In genomic region chr3:68405724-68406123, GRCm38 (mm10) we compare ENCODE assay signal across 13 mouse cellular contexts.
"Had no signal": no experiment of that assay in that cellular context is flagged by ENCODE, and none has a peak within 500 bp of the region (broad histone marks: within the 10 kb centered on the region; RNA-seq: fewer than 3 reads in every experiment).

No protein-coding gene starts in this region.

- H3K9ac ChIP-seq: liver, embryonic 15.5 days had no signal

- H3K4me3 ChIP-seq: left cerebral cortex, adult 2 months; limb, embryonic 10.5 days; liver, embryonic 15.5 days had no signal

- DNase-seq: kidney, adult 18-20 months; kidney, postnatal 10 days; kidney, postnatal 4 days; lung, adult 2 months; lung, postnatal 36 days; right cerebral cortex, adult 18-20 months; right cerebral cortex, postnatal 25 days; thymus, postnatal 4 days had no signal

- ATAC-seq: lung, postnatal 0 days had no signal

- H3K27me3 ChIP-seq: liver, embryonic 15.5 days had no signal

- H3K4me2 ChIP-seq: liver, embryonic 11.5 days; liver, embryonic 15.5 days had no signal

- H3K36me3 ChIP-seq: limb, embryonic 10.5 days; liver, embryonic 15.5 days had no signal

- H3K27ac ChIP-seq: left cerebral cortex, adult 2 months; limb, embryonic 10.5 days; liver, embryonic 15.5 days had no signal

- H3K9me3 ChIP-seq: limb, embryonic 10.5 days; liver, embryonic 15.5 days had no signal

- H3K4me1 ChIP-seq: liver, embryonic 15.5 days had no signal
